Mouse (Mus musculus) left cerebral cortex, adult 2 months (tissue): Measurements from ENCODE around the gene Gpr15. TPM values are rescaled to one million over a fixed set of nuclear protein-coding genes. Genes with fewer than 3 reads are reported as not detected.

Source experiments
- DNase-seq, 2 experiments: peaks; one replicate each; pipeline ENCODE4 v3.0.0; 2021 to 2022; ENCODE audit warnings: low spot score in 2 of 2, mixed read lengths in 1 of 2; ENCODE audit errors: extremely low spot score in 1 of 2
- H3K27ac ChIP-seq: fragments of 200-600 bp; 2 replicates; pipeline ENCODE4 v1.8.1; 2022
- H3K4me3 ChIP-seq: fragments of 200-600 bp; 2 replicates; pipeline ENCODE4 v1.8.1; 2022
- CTCF ChIP-seq: fragments of 200-600 bp; IDR thresholded peaks from 2 replicates; pipeline ENCODE4 v1.8.1; 2022; ENCODE audit warnings: antibody characterized with exemption, mild to moderate bottlenecking, moderate library complexity
- intact Hi-C: fragments of 180-260 bp; cut with DNase I; formaldehyde crosslinking; loops from one replicate; pipeline ENCODE4 v1.15.1; 2025
- total RNA-seq, 2 experiments: library from RNA; stranded (reverse); gene quantifications; 2 replicates each; pipeline ENCODE4 v1.2.3; 2021

Gpr15 gene
- total RNA-seq, 2 experiments from 2014 or later: not detected

DNA sequence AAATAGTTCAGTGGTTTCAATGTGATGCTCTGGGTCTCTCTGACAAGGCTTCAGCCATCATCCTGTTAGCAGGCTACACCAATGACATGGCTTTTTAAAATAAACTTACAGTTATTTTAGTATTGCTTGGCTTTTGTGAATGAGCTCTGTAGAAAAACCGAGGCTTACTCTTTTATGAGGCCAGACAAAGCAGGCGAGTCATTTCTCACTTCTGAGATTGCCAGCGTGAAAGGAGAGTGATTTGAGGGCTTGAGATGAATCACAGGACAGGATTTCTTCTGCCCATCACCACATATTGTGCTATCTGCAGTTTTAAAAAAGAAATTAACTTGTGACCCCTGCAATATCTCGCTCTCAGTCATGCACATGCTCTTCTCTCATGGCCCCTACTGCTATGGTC lies 3.9 kb downstream of the Gpr15 start:
- Histone ChIP-seq H3K27ac (no peak overlapping the region), H3K4me3 (no peak overlapping the region)
- intact Hi-C loops: no loop called here
- no peak for DNase-seq
- TF ChIP-seq CTCF: no peak

DNA sequence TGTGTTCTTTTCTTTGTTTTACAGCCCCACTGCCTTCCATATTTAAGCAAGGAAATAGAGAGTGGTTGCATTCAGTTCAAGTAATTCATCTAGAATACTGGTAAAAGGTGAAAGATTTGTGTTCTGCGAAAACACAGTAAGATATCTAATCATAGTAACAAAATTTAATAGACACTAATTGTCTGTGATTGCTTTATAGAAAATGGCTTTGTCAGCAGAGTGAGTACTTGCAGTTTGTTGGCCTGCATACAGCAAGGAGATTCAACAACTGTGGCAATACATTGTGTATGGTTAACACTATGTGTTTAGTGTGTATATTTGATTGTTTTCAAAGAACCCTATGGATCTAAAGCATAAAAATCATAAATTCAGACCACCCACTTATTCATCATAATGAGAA lies 5.7 kb downstream of the Gpr15 start:
- Histone ChIP-seq H3K27ac (no peak overlapping the region), H3K4me3 (no peak overlapping the region)
- DNase-seq: no peak
- intact Hi-C loops: no loop called here
- no peak for TF ChIP-seq CTCF

DNA sequence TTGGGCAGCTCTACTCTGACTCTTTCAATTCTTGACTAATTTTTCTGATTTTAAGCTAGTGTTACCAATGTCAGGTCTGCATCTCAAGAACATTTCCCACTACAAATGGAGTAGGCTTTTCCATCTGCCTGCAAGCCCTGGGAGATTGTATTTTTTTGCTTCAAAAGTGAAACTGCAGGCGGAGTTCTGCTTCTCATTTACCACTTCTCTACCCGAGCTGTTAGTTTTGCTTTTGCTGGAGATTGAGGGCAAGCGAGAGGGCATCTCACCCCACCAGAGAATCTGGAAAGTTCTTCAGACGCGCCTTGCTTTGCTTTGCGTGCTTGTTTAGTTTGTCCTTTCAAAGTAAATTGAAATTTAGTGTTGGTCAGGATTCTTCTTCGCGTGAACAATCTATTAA lies 6.6 kb downstream of the Gpr15 start:
- no peak for DNase-seq
- Histone ChIP-seq H3K27ac (no peak overlapping the region), H3K4me3 (no peak overlapping the region)
- no peak for TF ChIP-seq CTCF
- intact Hi-C loops: no loop called here

DNA sequence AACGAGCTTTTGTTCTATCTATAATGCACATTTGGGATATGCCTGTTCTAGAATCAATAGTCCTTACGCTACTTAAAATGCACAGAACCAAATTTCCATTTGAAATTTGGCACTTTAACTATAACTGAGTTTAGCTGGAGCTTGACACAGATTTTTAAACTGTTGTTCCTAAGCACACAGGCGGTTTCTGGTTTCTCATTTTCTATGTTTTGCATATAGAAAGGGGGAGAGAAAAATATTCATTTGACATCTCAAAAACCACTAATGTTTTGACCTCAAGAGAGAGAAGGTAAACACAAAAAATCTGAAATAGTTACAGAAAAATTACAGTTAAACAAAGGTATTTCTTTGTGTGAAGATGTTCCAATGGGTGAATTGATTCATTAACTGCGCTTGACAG lies 9.3 kb downstream of the Gpr15 start:
- no peak for DNase-seq
- intact Hi-C loops: loop anchor here (5.0 kb wide), 1 partner anchor 423 kb away; no protein-coding TSS in a partner anchor
- H3K27ac ChIP-seq: no peak overlapping the region
- no peak overlapping the region for H3K4me3 ChIP-seq
- no peak for TF ChIP-seq CTCF

DNA sequence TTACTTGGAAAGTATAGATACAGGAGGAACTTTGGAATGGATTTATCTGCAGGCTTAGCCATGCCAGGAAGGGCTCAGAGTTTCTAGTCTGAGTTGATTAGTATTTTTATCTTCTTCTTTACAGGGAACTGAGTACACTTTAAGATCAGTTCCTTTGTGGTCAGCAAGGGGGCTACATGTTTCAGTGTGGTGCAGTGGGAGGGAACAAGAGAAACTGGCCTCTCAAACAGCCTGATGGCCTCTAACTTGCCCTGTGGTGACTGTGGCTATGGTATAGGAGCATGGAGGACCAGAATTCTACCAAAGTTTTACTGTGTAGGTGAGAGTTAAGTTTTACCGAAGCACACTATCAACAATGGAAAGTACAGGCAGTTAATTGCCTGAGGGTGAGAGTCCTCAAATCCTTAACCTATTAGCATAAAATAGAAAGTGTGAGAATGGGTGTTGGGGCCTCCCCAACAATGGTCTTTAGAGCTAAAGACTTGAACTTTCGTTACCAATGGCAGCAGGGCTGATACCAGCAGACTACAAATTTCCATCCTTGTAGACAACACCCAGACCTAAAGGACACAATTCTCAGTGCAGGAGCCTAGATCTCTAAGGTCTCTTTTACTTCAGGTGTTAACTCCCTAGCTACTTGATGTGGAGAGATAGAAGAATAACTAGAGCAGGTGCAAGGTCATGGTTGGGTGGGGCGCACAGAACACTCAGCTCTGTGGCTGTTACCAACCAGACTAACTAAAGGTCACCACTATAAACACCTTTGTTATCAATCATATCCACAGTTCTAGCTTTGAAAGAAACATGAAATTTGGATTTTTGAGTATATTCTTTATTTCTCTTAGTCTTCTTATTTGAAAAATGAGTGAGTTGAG lies 10.0 kb downstream of the Gpr15 start:
- H3K27ac ChIP-seq: peak overlapping the region; percentile 29; the same call in 1 of the 2 replicates
- TF ChIP-seq CTCF: no peak
- no peak for DNase-seq
- H3K4me3 ChIP-seq: no peak overlapping the region
- intact Hi-C loops: loop anchor here (5.0 kb wide), 1 partner anchor 423 kb away; no protein-coding TSS in a partner anchor

DNA sequence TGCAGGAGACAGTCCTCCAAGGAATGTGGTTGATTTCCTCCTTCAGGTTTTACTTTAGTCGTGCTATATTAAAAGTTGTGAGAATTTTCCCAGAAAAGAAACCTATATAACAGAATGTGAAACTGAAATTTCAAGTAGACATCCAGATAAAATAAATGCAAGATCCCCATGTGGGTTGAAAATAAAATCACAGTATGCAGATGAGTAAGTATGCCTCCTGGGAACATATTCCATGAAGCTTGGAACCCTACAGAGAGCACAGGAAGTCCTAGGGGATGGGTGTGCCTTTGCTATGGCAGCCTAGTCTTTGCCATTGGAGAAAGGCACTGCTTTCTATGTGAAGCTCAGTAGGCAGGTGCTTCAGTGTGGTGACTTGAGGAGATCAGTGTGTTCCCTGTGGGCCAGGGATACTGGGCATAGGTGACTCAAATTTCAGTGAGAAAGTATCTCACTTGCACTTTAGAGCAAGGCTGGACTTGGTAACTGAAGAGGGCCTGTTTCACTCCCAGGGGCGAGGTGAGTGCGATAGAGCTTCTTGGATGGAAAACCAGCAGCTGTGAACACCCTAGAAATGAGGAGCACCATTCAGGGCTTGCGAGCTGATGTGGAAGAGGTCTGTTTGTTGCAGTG lies 11.5 kb downstream of the Gpr15 start:
- Histone ChIP-seq H3K27ac (peak overlapping the region; percentile 80), H3K4me3 (no peak overlapping the region)
- intact Hi-C loops: loop anchor here (2.0 to 5.0 kb wide), 2 partner anchors 19 to 425 kb away; partner anchors contain the start of gene Cldnd1
- TF ChIP-seq CTCF: no peak
- no peak for DNase-seq

DNA sequence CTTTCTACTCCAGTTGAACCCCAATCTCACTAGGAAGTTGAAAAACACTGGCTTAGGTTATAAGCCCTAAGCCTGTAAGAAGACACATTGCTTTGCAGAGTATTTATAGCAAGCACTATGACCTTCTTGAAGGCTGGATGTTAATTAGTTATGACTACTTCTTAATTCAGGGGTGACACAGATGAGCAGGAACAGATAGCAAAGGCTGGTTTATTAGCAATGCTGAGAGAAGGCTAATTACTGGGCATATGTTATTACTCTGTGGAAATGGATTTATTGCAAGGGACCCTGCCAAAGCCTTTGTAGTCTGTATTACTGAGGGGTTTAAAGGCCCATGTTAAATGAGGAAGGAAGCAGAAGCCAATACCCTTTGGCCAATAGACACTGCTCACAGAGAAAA lies 13.9 kb downstream of the Gpr15 start:
- DNase-seq: no peak
- H3K27ac ChIP-seq: no peak overlapping the region
- no peak overlapping the region for H3K4me3 ChIP-seq
- intact Hi-C loops: loop anchor here (5.0 kb wide), 1 partner anchor 427 kb away; no protein-coding TSS in a partner anchor
- no peak for TF ChIP-seq CTCF

DNA sequence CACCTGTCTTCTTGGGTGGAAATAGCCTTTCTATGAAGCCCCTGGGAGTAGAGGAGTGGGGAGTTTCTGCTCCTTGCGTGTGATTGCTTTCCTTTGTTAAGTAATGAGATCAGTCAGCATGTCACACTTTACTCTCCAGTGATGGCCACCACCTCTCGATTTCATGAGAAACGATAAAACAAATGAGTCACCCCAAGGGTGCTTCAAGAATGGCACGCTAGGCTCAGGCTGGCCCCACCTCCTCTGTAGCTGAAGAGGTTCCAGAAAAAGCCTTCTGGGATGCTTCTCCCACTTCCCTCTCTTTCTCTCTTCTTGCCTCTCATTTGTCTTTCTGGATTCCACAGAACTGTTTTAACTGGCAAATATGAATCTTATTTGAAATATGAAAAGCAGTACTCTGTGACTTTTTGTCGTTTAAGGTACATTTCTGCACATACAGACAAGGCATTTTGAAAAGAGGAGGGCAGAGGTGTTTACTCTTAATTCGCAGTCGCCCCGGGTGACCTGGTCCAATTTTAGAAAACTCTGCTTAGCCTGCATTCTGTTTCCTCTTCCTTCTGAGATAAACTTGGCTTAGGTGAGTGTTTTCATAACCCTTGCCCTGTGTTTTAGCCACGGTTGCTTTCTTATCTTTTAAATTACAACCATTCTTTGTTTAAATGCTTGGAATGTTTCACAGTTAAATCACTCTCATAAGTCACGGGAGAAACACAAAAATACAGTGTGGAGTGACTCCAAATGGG lies 15.3 kb downstream of the Gpr15 start:
- no peak for DNase-seq
- no peak for TF ChIP-seq CTCF
- intact Hi-C loops: no loop called here
- Histone ChIP-seq H3K27ac (peak overlapping the region; percentile 19; the same call in 1 of the 2 replicates), H3K4me3 (no peak overlapping the region)

DNA sequence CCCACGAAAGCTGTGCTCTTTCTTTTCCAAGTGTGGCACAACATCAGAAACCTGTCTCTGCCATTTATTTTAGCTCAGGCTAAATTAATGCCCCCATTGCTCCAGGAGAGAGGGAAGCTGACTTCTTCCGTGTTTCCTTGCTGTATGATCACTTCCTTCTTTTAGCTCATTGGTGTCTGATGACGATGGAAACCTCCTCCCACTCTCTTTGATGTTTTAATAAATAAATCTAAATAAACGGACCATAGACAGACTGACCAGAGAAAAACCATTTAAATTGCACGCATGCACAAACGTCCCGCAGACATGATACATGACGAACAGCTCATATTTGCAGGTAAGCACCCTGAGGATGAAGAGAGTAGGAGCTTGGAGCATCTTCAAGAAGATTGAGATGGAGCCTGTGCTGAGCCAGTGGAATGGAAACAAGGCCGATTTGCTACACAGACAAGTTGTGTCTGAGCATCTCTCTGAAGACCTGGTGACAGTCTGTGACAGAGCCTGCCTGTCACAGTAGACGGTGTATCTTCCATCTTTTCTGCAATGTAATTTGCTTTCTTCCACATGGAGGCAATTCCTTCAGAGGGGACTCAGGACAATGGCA lies 16.4 kb downstream of the Gpr15 start:
- Histone ChIP-seq H3K4me3 (no peak overlapping the region), H3K27ac (no peak overlapping the region)
- TF ChIP-seq CTCF: no peak
- no peak for DNase-seq
- intact Hi-C loops: no loop called here

DNA sequence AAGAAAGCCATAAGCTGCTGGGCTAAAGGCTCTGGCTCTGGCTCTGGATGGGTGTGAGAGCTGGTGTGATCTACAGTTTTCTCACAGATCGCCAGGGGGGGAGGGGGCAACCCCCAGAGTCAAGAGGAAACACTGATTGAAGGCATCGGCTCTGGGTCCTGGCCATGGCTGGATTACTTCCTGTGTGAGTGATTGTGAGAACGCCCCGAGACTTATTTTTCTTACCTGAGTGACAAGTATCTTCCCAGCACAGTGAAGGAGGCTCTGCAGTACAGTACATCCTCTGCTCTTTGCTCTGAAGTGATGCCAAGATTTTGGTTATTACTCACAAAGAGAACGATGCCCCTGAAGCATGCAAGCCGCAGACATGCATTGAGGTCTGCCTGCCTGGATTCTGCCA lies 17.1 kb downstream of the Gpr15 start:
- no peak for TF ChIP-seq CTCF
- intact Hi-C loops: no loop called here
- Histone ChIP-seq H3K4me3 (no peak overlapping the region), H3K27ac (no peak overlapping the region)
- no peak for DNase-seq

DNA sequence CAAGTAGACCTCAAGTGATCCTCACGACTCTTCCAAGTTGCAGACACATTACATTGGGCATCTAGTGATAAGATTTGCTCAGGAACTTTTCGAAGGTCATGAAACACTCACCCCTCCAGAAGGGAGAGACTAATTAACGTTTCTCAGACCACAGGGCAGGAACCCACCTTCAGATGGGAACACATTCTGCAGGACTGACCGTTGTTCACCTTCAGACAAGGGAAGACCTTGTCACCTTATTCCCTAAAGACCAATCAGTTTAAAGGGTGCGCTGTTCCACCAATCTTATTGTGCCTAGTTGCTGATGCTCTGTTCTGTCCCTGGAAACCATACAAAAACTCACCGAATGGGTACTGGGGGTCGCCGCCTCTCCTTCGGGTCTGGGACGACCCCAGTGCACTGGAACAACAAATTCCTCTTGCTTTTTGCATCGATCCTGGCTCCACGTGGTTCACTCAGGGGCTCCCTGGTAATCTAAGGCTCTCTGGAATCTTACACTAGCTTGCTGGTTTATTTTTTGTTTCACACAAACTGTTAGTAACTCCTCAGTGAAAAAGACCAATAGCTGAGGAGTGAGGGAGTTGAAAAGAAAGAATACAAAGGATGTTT lies 17.9 kb downstream of the Gpr15 start:
- no peak overlapping the region for H3K4me3 ChIP-seq

More for the DNA sequence above, 17.9 kb downstream of the Gpr15 start:
- no peak for DNase-seq
- H3K27ac ChIP-seq: no peak overlapping the region
- no peak for TF ChIP-seq CTCF
- intact Hi-C loops: no loop called here
